Mouse (Mus musculus) heart, embryonic 16.5 days (tissue): ENCODE data around the gene Bap1. TPM values are rescaled to one million over a fixed set of nuclear protein-coding genes. Genes with fewer than 3 reads are reported as not detected.
A peak's percentile ranks its signal among the peaks of the same experiment; 100 is the strongest.

ENCODE experiments used
- ATAC-seq: fragments of 200-750 bp; cut with Nextera tagmentation; replicated peaks from 2 replicates; pipeline ENCODE4 v1.8.0; 2017; ENCODE audit warnings: moderate number of reproducible peaks; ENCODE audit not compliant: insufficient read depth, low FRiP score; ENCODE audit errors: extremely low read depth
- H3K27ac ChIP-seq: fragments of 300-500 bp; sonication (generic); 2 replicates; pipeline ENCODE4 v1.5.1; 2014; ENCODE audit warnings: mild to moderate bottlenecking, low read length, control low read depth, moderate library complexity
- H3K27me3 ChIP-seq: fragments of 300-500 bp; sonication (generic); 2 replicates; pipeline ENCODE4 v1.6.1; 2014; ENCODE audit warnings: low read length, mixed read lengths; ENCODE audit not compliant: control insufficient read depth, insufficient read depth
- H3K36me3 ChIP-seq: fragments of 300-500 bp; sonication (generic); 2 replicates; pipeline ENCODE4 v1.6.1; 2014; ENCODE audit not compliant: control insufficient read depth, insufficient read depth
- H3K4me1 ChIP-seq: fragments of 300-500 bp; sonication (generic); 2 replicates; pipeline ENCODE4 v1.6.1; 2014; ENCODE audit warnings: low read length, mixed read lengths; ENCODE audit not compliant: control insufficient read depth, insufficient read depth
- H3K4me2 ChIP-seq: fragments of 300-500 bp; sonication (generic); 2 replicates; pipeline ENCODE4 v1.6.1; 2014; ENCODE audit warnings: low read depth, mild to moderate bottlenecking, control low read depth, low read length
- H3K4me3 ChIP-seq: fragments of 300-500 bp; sonication (generic); 2 replicates; pipeline ENCODE4 v1.5.1; 2014; ENCODE audit warnings: mild to moderate bottlenecking, control low read depth, low read length
- H3K9ac ChIP-seq: fragments of 300-500 bp; sonication (generic); 2 replicates; pipeline ENCODE4 v1.6.1; 2014; ENCODE audit warnings: low read length, control low read depth
- H3K9me3 ChIP-seq: fragments of 300-500 bp; sonication (generic); replicated peaks from 2 replicates; pipeline ENCODE4 v1.6.1; 2016; ENCODE audit warnings: low read length; ENCODE audit not compliant: control insufficient read depth
- WGBS: fragments of 180-500 bp; shearing (Covaris S2); extraction: QIAGEN DNeasy Blood & Tissue Kit; methylation state at CpG from one replicate; pipeline ENCODE4 v1.1.7; 2014; 5-methylcytosine and 5-hydroxymethylcytosine counted together
- polyA plus RNA-seq: library from polyadenylated mRNA; unstranded; fragments of >200 nt; fragmentation: Nextera tagmentation; extraction: Ambion mirVana; gene quantifications from 2 replicates; pipeline ENCODE4 v1.2.1, GENCODE M21; 2015

The Bap1 gene
- polyA plus RNA-seq = 54.5 and 56.4 TPM in 2 replicates

GRCm38 (mm10) chr14:31251084-31251604 lies at the start of gene Bap1, which contains the start of gene Phf7:
TSS of gene Bap1 (plus strand) at chr14:31251450.
TSS of gene Phf7 (minus strand) at chr14:31251317.
- Histone ChIP-seq H3K27me3 (no peaks in the 10 kb centered on the region), H3K4me2 (peak within 1 kb of the TSS; percentile 85), H3K4me1 (peaks cover 18% of the 10 kb centered on the region), H3K9ac (peak within 1 kb of the TSS; percentile 99), H3K27ac (peak within 1 kb of the TSS; percentile 97), H3K36me3 (peaks cover 30% of the 10 kb centered on the region), H3K9me3 (no peaks in the 10 kb centered on the region), H3K4me3 (peak within 1 kb of the TSS; percentile 91)
- under 1% methylated on average over 65 of the region's 75 CpGs for WGBS
- peak; percentile 89 for ATAC-seq

GRCm38 (mm10) chr14:31204844-31205243 lies 46.4 kb upstream of the Bap1 start:
- peaks cover 26% of the 10 kb centered on the region for H3K4me1 ChIP-seq
- H3K27ac ChIP-seq = peak overlapping the region; percentile 95
- peaks cover 33% of the 10 kb centered on the region for H3K36me3 ChIP-seq
- H3K27me3 ChIP-seq = no peaks in the 10 kb centered on the region
- peak overlapping the region; percentile 85 for H3K4me3 ChIP-seq
- ATAC-seq = no peak
- H3K9ac ChIP-seq = peak overlapping the region; percentile 98
- 51% methylated on average over 4 of the region's 4 CpGs for WGBS
- no peaks in the 10 kb centered on the region for H3K9me3 ChIP-seq
- H3K4me2 ChIP-seq = peak overlapping the region; percentile 92

GRCm38 (mm10) chr14:31205244-31205561 lies 46.0 kb upstream of the Bap1 start:
- Histone ChIP-seq H3K9me3 (no peaks in the 10 kb centered on the region), H3K9ac (peak overlapping the region; percentile 98), H3K36me3 (peaks cover 31% of the 10 kb centered on the region), H3K4me3 (peak overlapping the region; percentile 85), H3K4me1 (peaks cover 25% of the 10 kb centered on the region), H3K27me3 (no peaks in the 10 kb centered on the region), H3K27ac (peak overlapping the region; percentile 95), H3K4me2 (peak overlapping the region; percentile 92)
- no peak for ATAC-seq
- WGBS = 7% methylated on average over 8 of the region's 8 CpGs

GRCm38 (mm10) chr14:31205562-31206467 lies 45.4 kb upstream of the Bap1 start:
- WGBS = under 1% methylated on average over 39 of the region's 39 CpGs
- peak overlapping the region; percentile 95 for H3K27ac ChIP-seq
- no peaks in the 10 kb centered on the region for H3K27me3 ChIP-seq
- peak overlapping the region; percentile 98 for H3K9ac ChIP-seq
- H3K36me3 ChIP-seq = peaks cover 26% of the 10 kb centered on the region
- H3K9me3 ChIP-seq = no peaks in the 10 kb centered on the region
- H3K4me1 ChIP-seq = peaks cover 23% of the 10 kb centered on the region
- ATAC-seq = peak; percentile 10
- H3K4me2 ChIP-seq = peak overlapping the region; percentile 92
- H3K4me3 ChIP-seq = peak overlapping the region; percentile 85

- Histone ChIP-seq H3K4me1 (peaks cover 26% of the 10 kb centered on the region), H3K9me3 (no peaks in the 10 kb centered on the region), H3K36me3 (peaks cover 23% of the 10 kb centered on the region), H3K4me3 (peak overlapping the region; percentile 85), H3K4me2 (peak overlapping the region; percentile 92), H3K27ac (peak overlapping the region; percentile 95), H3K9ac (peak overlapping the region; percentile 98), H3K27me3 (no peaks in the 10 kb centered on the region)
- ATAC-seq = peak; percentile 42
- under 1% methylated on average over 48 of the region's 48 CpGs for WGBS
Measured at GRCm38 (mm10) chr14:31206472-31206981, 44.7 kb upstream of the Bap1 start.

GRCm38 (mm10) chr14:31207070-31207830 lies 44.0 kb upstream of the Bap1 start:
- Histone ChIP-seq H3K9ac (peak overlapping the region; percentile 98), H3K27me3 (no peaks in the 10 kb centered on the region), H3K4me3 (peak overlapping the region; percentile 85), H3K4me2 (peak overlapping the region; percentile 92), H3K36me3 (peaks cover 18% of the 10 kb centered on the region), H3K9me3 (no peaks in the 10 kb centered on the region), H3K27ac (peak overlapping the region; percentile 95), H3K4me1 (peaks cover 32% of the 10 kb centered on the region)
- ATAC-seq = no peak
- 66% methylated on average over 13 of the region's 13 CpGs for WGBS

- Histone ChIP-seq H3K4me2 (peak within 1 kb of the TSS; percentile 92), H3K27ac (peak within 1 kb of the TSS; percentile 95), H3K27me3 (no peaks in the 10 kb centered on the region), H3K9ac (peak within 1 kb of the TSS; percentile 98), H3K9me3 (no peaks in the 10 kb centered on the region), H3K36me3 (peaks cover 9% of the 10 kb centered on the region), H3K4me1 (peaks cover 41% of the 10 kb centered on the region), H3K4me3 (peak within 1 kb of the TSS; percentile 85)
- WGBS = 31% methylated on average over 2 of the region's 2 CpGs
- ATAC-seq = peak; percentile 20; the same call in 1 of the 2 replicates
Measured at GRCm38 (mm10) chr14:31208084-31208483, 43.2 kb upstream of the Bap1 start, which contains the start of gene Tnnc1. TSS of gene Tnnc1 (plus strand) at chr14:31208312.

- ATAC-seq = peak; percentile 80
- H3K4me1 ChIP-seq = peaks cover 45% of the 10 kb centered on the region
- peak overlapping the region; percentile 95 for H3K27ac ChIP-seq
- H3K27me3 ChIP-seq = no peaks in the 10 kb centered on the region
- H3K4me2 ChIP-seq = peak overlapping the region; percentile 92
- H3K4me3 ChIP-seq = peak overlapping the region; percentile 85
- H3K9ac ChIP-seq = peak overlapping the region; percentile 87
- no peaks in the 10 kb centered on the region for H3K9me3 ChIP-seq
- peaks cover 2% of the 10 kb centered on the region; the same call in 1 of the 2 replicates for H3K36me3 ChIP-seq
- WGBS = 38% methylated on average over 4 of the region's 4 CpGs
Measured at GRCm38 (mm10) chr14:31209133-31209557, 42.1 kb upstream of the Bap1 start.
